Mouse (Mus musculus) midbrain, postnatal 0 days (tissue): ENCODE data around the gene Sh3gl3. TPM values are rescaled to one million over a fixed set of nuclear protein-coding genes. Genes with fewer than 3 reads are reported as not detected.

Experiments used
- ATAC-seq: fragments of 200-750 bp; cut with Nextera tagmentation; 2 replicates; pipeline ENCODE4 v1.8.0; 2017; ENCODE audit warnings: moderate number of reproducible peaks, mild to moderate bottlenecking, moderate TSS enrichment, moderate library complexity; ENCODE audit not compliant: low FRiP score
- DNase-seq: peaks from one replicate; pipeline ENCODE4 v3.0.0-alpha.2; 2015; ENCODE audit warnings: low spot score
- H3K27ac ChIP-seq: fragments of 300-500 bp; sonication (generic); 2 replicates; pipeline ENCODE4 v1.5.1; 2014; ENCODE audit warnings: low read depth, mild to moderate bottlenecking, low read length, mixed read lengths
- H3K27me3 ChIP-seq: fragments of 300-500 bp; sonication (generic); 2 replicates; pipeline ENCODE4 v1.6.1; 2014; ENCODE audit warnings: low read length, control low read depth, mixed read lengths; ENCODE audit not compliant: insufficient read depth
- H3K36me3 ChIP-seq: fragments of 300-500 bp; sonication (generic); 2 replicates; pipeline ENCODE4 v1.6.1; 2014; ENCODE audit warnings: low read length, control low read depth, mixed read lengths; ENCODE audit not compliant: insufficient read depth
- H3K4me1 ChIP-seq: fragments of 300-500 bp; sonication (generic); 2 replicates; pipeline ENCODE4 v1.6.1; 2014; ENCODE audit warnings: mild to moderate bottlenecking, control low read depth, antibody characterized with exemption, low read length, mixed read lengths; ENCODE audit not compliant: insufficient read depth
- H3K4me2 ChIP-seq: fragments of 300-500 bp; sonication (generic); 2 replicates; pipeline ENCODE4 v1.6.1; 2014; ENCODE audit warnings: low read depth, mild to moderate bottlenecking, low read length, mixed read lengths; ENCODE audit not compliant: poor library complexity, severe bottlenecking
- H3K4me3 ChIP-seq: fragments of 300-500 bp; sonication (generic); 2 replicates; pipeline ENCODE4 v1.5.1; 2014; ENCODE audit warnings: low read depth, mild to moderate bottlenecking, low read length, moderate library complexity
- H3K9ac ChIP-seq: fragments of 300-500 bp; sonication (generic); replicated peaks from 2 replicates; pipeline ENCODE4 v1.6.1; 2014; ENCODE audit warnings: mild to moderate bottlenecking, low read length, moderate library complexity, mixed read lengths; ENCODE audit not compliant: poor library complexity, severe bottlenecking
- H3K9me3 ChIP-seq: fragments of 300-500 bp; sonication (generic); 2 replicates; pipeline ENCODE4 v1.6.1; 2016; ENCODE audit warnings: low read length, control low read depth
- CTCF ChIP-seq: IDR thresholded peaks from 2 replicates; pipeline ENCODE4 v1.5.1; 2016; ENCODE audit warnings: antibody characterized with exemption, mild to moderate bottlenecking
- WGBS: fragments of 180-500 bp; shearing (Covaris S2); extraction: QIAGEN DNeasy Blood & Tissue Kit; methylation state at CpG from one replicate; pipeline ENCODE4 v1.1.7; 2014; 5-methylcytosine and 5-hydroxymethylcytosine counted together
- polyA plus RNA-seq: library from polyadenylated mRNA; unstranded; fragments of >200 nt; fragmentation: Nextera tagmentation; extraction: Ambion mirVana; gene quantifications from 2 replicates; pipeline ENCODE4 v1.2.1, GENCODE M21; 2015
- total RNA-seq: library from RNA; depleted of rRNA; stranded (reverse); fragments of >200 nt; gene quantifications from 2 replicates; pipeline ENCODE4 v1.2.3, GENCODE M21; 2014

Sh3gl3 gene
- total and polyA plus RNA-seq, 2 experiments from 2014 or later, result 58.6 to 108 TPM

GRCm38 (mm10) chr7:82223906-82224846, 50.5 kb downstream of the Sh3gl3 start:
- DNase-seq (no peak), ATAC-seq (no peak)
- H3K4me2 ChIP-seq, result no peak overlapping the region
- no peak overlapping the region for H3K27ac ChIP-seq
- H3K27me3 ChIP-seq, result no peaks in the 10 kb centered on the region
- no peaks in the 10 kb centered on the region for H3K9me3 ChIP-seq
- 27% methylated on average over 10 of the region's 10 CpGs for WGBS
- TF ChIP-seq CTCF, result 0 out of 2 replicates have a peak, but pooled peaks have one; percentile 17
- 0 out of 2 replicates have a peak overlapping the region, but pooled peaks have one; percentile 24 for H3K9ac ChIP-seq
- H3K36me3 ChIP-seq, result no peaks in the 10 kb centered on the region
- 0 out of 2 replicates have a peak, but pooled peaks cover 2% of the 10 kb centered on the region for H3K4me1 ChIP-seq
- H3K4me3 ChIP-seq, result no peak overlapping the region

GRCm38 (mm10) chr7:82233201-82233600, 59.6 kb downstream of the Sh3gl3 start:
- Histone ChIP-seq H3K9me3 (no peaks in the 10 kb centered on the region), H3K4me2 (no peak overlapping the region), H3K36me3 (no peaks in the 10 kb centered on the region), H3K9ac (no peak overlapping the region), H3K27me3 (no peaks in the 10 kb centered on the region), H3K4me1 (no peaks in the 10 kb centered on the region), H3K27ac (no peak overlapping the region), H3K4me3 (no peak overlapping the region)
- ATAC-seq (no peak), DNase-seq (no peak)
- no peak for TF ChIP-seq CTCF
- 78% methylated on average over 7 of the region's 7 CpGs for WGBS

- Histone ChIP-seq H3K27me3 (no peaks in the 10 kb centered on the region), H3K4me1 (no peaks in the 10 kb centered on the region), H3K36me3 (no peaks in the 10 kb centered on the region), H3K27ac (no peak overlapping the region), H3K4me2 (no peak overlapping the region), H3K9ac (no peak overlapping the region), H3K9me3 (no peaks in the 10 kb centered on the region), H3K4me3 (no peak overlapping the region)
- no peak for ATAC-seq
- DNase-seq, result no peak
- 50% methylated on average over 11 of the region's 11 CpGs for WGBS
- TF ChIP-seq CTCF, result no peak
Observed at GRCm38 (mm10) chr7:82234010-82234897, 60.6 kb downstream of the Sh3gl3 start.

- ATAC-seq (no peak), DNase-seq (no peak)
- Histone ChIP-seq H3K4me2 (no peak overlapping the region), H3K27me3 (no peaks in the 10 kb centered on the region), H3K9me3 (no peaks in the 10 kb centered on the region), H3K4me3 (no peak overlapping the region), H3K27ac (no peak overlapping the region), H3K36me3 (no peaks in the 10 kb centered on the region), H3K9ac (no peak overlapping the region), H3K4me1 (no peaks in the 10 kb centered on the region)
- WGBS, result 35% methylated on average over 3 of the region's 4 CpGs
- no peak for TF ChIP-seq CTCF
Observed at GRCm38 (mm10) chr7:82234898-82235290, 61.3 kb downstream of the Sh3gl3 start.

- Histone ChIP-seq H3K4me1 (no peaks in the 10 kb centered on the region), H3K9ac (no peak overlapping the region), H3K4me3 (no peak overlapping the region), H3K27me3 (no peaks in the 10 kb centered on the region), H3K36me3 (no peaks in the 10 kb centered on the region), H3K27ac (no peak overlapping the region), H3K9me3 (no peaks in the 10 kb centered on the region), H3K4me2 (no peak overlapping the region)
- DNase-seq, result no peak
- ATAC-seq, result no peak
- TF ChIP-seq CTCF, result no peak
- 71% methylated on average over 9 of the region's 9 CpGs for WGBS
Observed at GRCm38 (mm10) chr7:82235486-82235885, 61.8 kb downstream of the Sh3gl3 start.
